Mouse (Mus musculus) myocyte (in vitro differentiated cells): Measurements from ENCODE around the gene Cse1l.

Experiments
- CEBPB ChIP-seq: IDR thresholded peaks from 2 replicates; pipeline ENCODE4 v1.6.1; 2011; ENCODE audit warnings: mild to moderate bottlenecking, moderate library complexity; ENCODE audit not compliant: poor library complexity, insufficient read depth, severe bottlenecking
- E2F4 ChIP-seq: IDR thresholded peaks from one replicate; pipeline ENCODE4 v1.6.1; 2011; ENCODE audit warnings: mild to moderate bottlenecking, control low read depth, moderate library complexity; ENCODE audit not compliant: insufficient read depth
- MAX ChIP-seq: IDR thresholded peaks from one replicate; pipeline ENCODE4 v1.6.1; 2011; ENCODE audit warnings: low read depth, mild to moderate bottlenecking, control low read depth
- MYOD1 ChIP-seq, 3 experiments: IDR thresholded peaks; one replicate each; pipeline ENCODE4 v1.6.1; 2011; ENCODE audit warnings: control low read depth in 2 of 3, low read depth in 2 of 3, mild to moderate bottlenecking in 2 of 3, moderate library complexity in 1 of 3; ENCODE audit not compliant: insufficient read length in 2 of 3, control insufficient read depth in 1 of 3
- MYOG ChIP-seq, 3 experiments: IDR thresholded peaks; one replicate each; pipeline ENCODE4 v1.6.1; 2011; ENCODE audit warnings: control low read depth in 2 of 3, low read depth in 2 of 3, mild to moderate bottlenecking in 2 of 3; ENCODE audit not compliant: insufficient read length in 2 of 3, control insufficient read depth in 1 of 3, insufficient read depth in 1 of 3
- POLR2A ChIP-seq: IDR thresholded peaks from one replicate; pipeline ENCODE4 v1.6.1; 2011; ENCODE audit warnings: low read depth, mild to moderate bottlenecking, control low read depth, moderate library complexity; ENCODE audit not compliant: insufficient read length
- POLR2AphosphoS2 ChIP-seq: IDR thresholded peaks from one replicate; pipeline ENCODE4 v1.6.1; 2011; ENCODE audit warnings: low read depth, control low read depth; ENCODE audit not compliant: insufficient read length
- REST ChIP-seq: IDR thresholded peaks from one replicate; pipeline ENCODE4 v1.6.1; 2011; ENCODE audit warnings: mild to moderate bottlenecking, control low read depth, moderate library complexity; ENCODE audit not compliant: insufficient read depth, insufficient read length
- SRF ChIP-seq: IDR thresholded peaks from one replicate; pipeline ENCODE4 v1.6.1; 2011; ENCODE audit warnings: low read depth; ENCODE audit not compliant: control insufficient read depth, insufficient read length
- TCF12 ChIP-seq: IDR thresholded peaks from one replicate; pipeline ENCODE4 v1.6.1; 2011; ENCODE audit warnings: mild to moderate bottlenecking, control low read depth; ENCODE audit not compliant: poor library complexity, insufficient read depth, severe bottlenecking
- TCF3 ChIP-seq: IDR thresholded peaks from one replicate; pipeline ENCODE4 v1.6.1; 2011; ENCODE audit warnings: low read depth, control low read depth; ENCODE audit not compliant: insufficient read length
- USF1 ChIP-seq: IDR thresholded peaks from one replicate; pipeline ENCODE4 v1.6.1; 2011; ENCODE audit warnings: low read depth, mild to moderate bottlenecking, control low read depth, moderate library complexity

DNA sequence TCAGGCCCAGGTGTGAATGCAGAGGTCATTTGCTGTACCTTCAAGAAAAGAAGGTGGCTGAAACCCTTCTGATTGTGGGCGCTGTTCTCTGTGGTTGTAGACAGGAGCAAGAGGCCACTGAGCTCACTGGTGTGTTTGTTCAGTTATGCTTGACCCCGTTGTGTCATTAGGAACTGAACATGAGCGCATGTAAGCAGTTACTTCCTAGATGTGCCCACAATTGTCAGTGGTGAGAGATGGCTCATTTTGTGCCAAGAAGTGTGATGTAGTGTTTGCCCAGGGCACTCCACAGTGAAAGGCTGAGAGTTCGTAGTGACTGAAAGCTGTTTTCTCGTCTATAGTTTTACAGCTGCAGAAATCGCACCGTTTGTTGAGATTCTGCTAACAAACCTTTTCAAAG, 29.7 kb downstream of the Cse1l start:
- TF ChIP-seq POLR2A: no peak
- TF ChIP-seq SRF: no peak
- TF ChIP-seq MYOG (IDR thresholded peaks at IDR 0.05; ENCODE audit: control insufficient read depth in 1 of 3, insufficient read depth in 1 of 3, insufficient read length in 2 of 3, low read depth in 2 of 3): no peak
- TF ChIP-seq E2F4: no peak
- no peak for TF ChIP-seq POLR2AphosphoS2
- no peak for TF ChIP-seq TCF12
- TF ChIP-seq MAX: no peak
- TF ChIP-seq CEBPB: no peak
- TF ChIP-seq USF1: no peak
- no peak for TF ChIP-seq MYOD1 (IDR thresholded peaks at IDR 0.05; ENCODE audit: control insufficient read depth in 1 of 3, insufficient read length in 2 of 3, low read depth in 2 of 3)
- no peak for TF ChIP-seq REST
- TF ChIP-seq TCF3: no peak
